Mouse (Mus musculus): ENCODE results near the gene Pbx1. TPM values are rescaled to one million over a fixed set of nuclear protein-coding genes. Genes with fewer than 3 reads are reported as not detected.

Gene Pbx1
- total RNA-seq, 1 experiment: 10.0 TPM

DNA sequence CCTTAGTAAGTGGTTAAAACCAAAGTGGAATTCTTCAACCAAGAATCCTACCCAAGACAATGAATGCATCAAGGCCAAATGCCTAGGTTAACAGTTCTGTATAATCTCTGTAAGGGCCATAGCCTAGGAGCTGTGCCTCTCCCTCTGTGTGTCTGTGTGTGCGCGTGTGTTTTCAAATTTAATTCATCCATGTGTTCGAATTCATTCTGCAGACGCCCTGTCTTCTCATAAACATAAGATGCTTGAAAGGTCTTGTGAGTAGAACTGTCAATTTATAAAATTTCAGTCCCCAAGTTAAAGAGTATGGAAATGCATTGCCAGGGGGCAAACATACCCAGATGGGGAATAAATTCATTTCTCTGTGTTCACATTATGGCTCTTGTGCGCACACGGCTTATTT is 3.8 kb downstream of the Pbx1 start:
- Histone ChIP-seq H3K27ac (ENCODE audit: insufficient read depth, low read depth, low read length, poor library complexity, severe bottlenecking) (no peak overlapping the region), H3K4me1 (ENCODE audit: control insufficient read depth in 2 of 2, insufficient read depth in 2 of 2, low read length in 2 of 2, poor library complexity in 1 of 2) (0 out of 4 replicates have a peak, but pooled peaks cover 0 to 1% of the 10 kb centered on the region in 2 experiments), H3K4me3 (ENCODE audit: insufficient read depth in 1 of 2, low read depth in 1 of 2, low read length in 2 of 2, poor library complexity in 1 of 2, severe bottlenecking in 1 of 2) (no peak overlapping the region), H3K9me3 (ENCODE audit: control insufficient read depth, insufficient read depth, low read depth, low read length) (no peaks in the 10 kb centered on the region), H3K36me3 (ENCODE audit: control insufficient read depth, insufficient read depth, low read length, poor library complexity, severe bottlenecking) (no peaks in the 10 kb centered on the region), H3K9ac (ENCODE audit: insufficient read depth, low read depth, low read length, poor library complexity, severe bottlenecking) (no peak overlapping the region)
- TF ChIP-seq ZC3H11A (IDR thresholded peaks at IDR 0.05; ENCODE audit: borderline replicate concordance, low read depth, low read length) (no peak), CHD2 (IDR thresholded peaks at IDR 0.05; ENCODE audit: low read depth, low read length) (no peak), HCFC1 (IDR thresholded peaks at IDR 0.05; ENCODE audit: borderline replicate concordance, insufficient read depth, low read length) (no peak), ZNF384 (IDR thresholded peaks at IDR 0.05; ENCODE audit: low read depth, low read length) (no peak), MAFK (IDR thresholded peaks at IDR 0.05; ENCODE audit: insufficient read depth, low read depth, low read length) (no peak)
- in situ Hi-C loops (cut with MboI; ENCODE audit: low sequenced_read_pairs in 2 of 2, unreplicated experiment in 2 of 2): no loop called here
- no peak for DNase-seq (ENCODE audit: low read depth, low spot score)

DNA sequence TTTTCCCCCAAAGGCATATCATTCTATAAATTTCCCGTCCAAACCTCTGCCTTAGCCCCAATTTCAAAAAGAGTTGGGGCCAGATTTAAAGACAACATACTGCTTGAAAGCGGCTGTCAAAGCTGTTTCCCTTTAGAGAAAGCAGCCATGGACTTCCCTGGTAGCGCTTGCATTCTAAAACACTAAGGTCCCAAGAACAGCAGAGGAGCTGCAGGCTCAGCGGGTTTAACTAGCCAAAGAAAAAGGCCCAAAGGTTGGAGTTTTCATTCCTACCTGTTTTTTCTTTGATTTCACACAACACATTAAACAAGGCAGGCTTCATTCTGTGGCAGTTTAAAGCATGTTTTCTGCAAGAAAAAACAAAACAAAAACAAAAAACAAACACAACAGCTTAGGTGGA is 4.5 kb downstream of the Pbx1 start:
- H3K36me3 ChIP-seq (ENCODE audit: control insufficient read depth, insufficient read depth, low read length, poor library complexity, severe bottlenecking): no peaks in the 10 kb centered on the region
- TF ChIP-seq HCFC1 (IDR thresholded peaks at IDR 0.05; ENCODE audit: borderline replicate concordance, insufficient read depth, low read length) (no peak), ZC3H11A (IDR thresholded peaks at IDR 0.05; ENCODE audit: borderline replicate concordance, low read depth, low read length) (no peak), MAFK (IDR thresholded peaks at IDR 0.05; ENCODE audit: insufficient read depth, low read depth, low read length) (no peak), CHD2 (IDR thresholded peaks at IDR 0.05; ENCODE audit: low read depth, low read length) (no peak), ZNF384 (IDR thresholded peaks at IDR 0.05; ENCODE audit: low read depth, low read length) (no peak)
- DNase-seq (ENCODE audit: low read depth, low spot score): no peak
- no peak overlapping the region for H3K27ac ChIP-seq (ENCODE audit: insufficient read depth, low read depth, low read length, poor library complexity, severe bottlenecking)
- H3K4me3 ChIP-seq (ENCODE audit: insufficient read depth in 1 of 2, low read depth in 1 of 2, low read length in 2 of 2, poor library complexity in 1 of 2, severe bottlenecking in 1 of 2): no peak overlapping the region
- no peaks in the 10 kb centered on the region for H3K9me3 ChIP-seq (ENCODE audit: control insufficient read depth, insufficient read depth, low read depth, low read length)
- no peaks in the 10 kb centered on the region for H3K4me1 ChIP-seq (ENCODE audit: control insufficient read depth in 2 of 2, insufficient read depth in 2 of 2, low read length in 2 of 2, poor library complexity in 1 of 2)
- no peak overlapping the region for H3K9ac ChIP-seq (ENCODE audit: insufficient read depth, low read depth, low read length, poor library complexity, severe bottlenecking)
- in situ Hi-C loops (cut with MboI; ENCODE audit: low sequenced_read_pairs in 2 of 2, unreplicated experiment in 2 of 2): no loop called here

DNA sequence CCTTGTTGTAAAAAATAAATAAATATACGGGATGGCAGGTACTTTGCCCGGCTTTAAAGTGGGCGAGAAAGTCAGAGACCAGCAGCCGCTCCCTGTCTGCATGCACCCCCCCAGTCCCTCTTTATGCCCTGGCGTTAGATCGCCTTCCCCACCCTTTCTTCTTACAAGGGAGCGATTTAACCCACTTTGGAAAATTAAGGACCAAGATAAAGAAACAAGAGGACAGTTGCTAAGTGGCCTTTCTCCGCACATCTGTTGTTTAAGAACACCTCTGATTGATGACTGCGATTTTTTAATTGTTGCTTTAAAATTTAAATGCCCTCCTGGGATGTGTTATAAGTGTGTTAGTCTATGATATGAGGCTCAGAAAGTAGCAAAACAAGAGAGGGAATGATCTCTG is 5.2 kb downstream of the Pbx1 start:
- Histone ChIP-seq H3K4me1 (ENCODE audit: control insufficient read depth in 2 of 2, insufficient read depth in 2 of 2, low read length in 2 of 2, poor library complexity in 1 of 2) (no peaks in the 10 kb centered on the region), H3K36me3 (ENCODE audit: control insufficient read depth, insufficient read depth, low read length, poor library complexity, severe bottlenecking) (no peaks in the 10 kb centered on the region), H3K4me3 (ENCODE audit: insufficient read depth in 1 of 2, low read depth in 1 of 2, low read length in 2 of 2, poor library complexity in 1 of 2, severe bottlenecking in 1 of 2) (no peak overlapping the region), H3K27ac (ENCODE audit: insufficient read depth, low read depth, low read length, poor library complexity, severe bottlenecking) (no peak overlapping the region), H3K9ac (ENCODE audit: insufficient read depth, low read depth, low read length, poor library complexity, severe bottlenecking) (no peak overlapping the region), H3K9me3 (ENCODE audit: control insufficient read depth, insufficient read depth, low read depth, low read length) (no peaks in the 10 kb centered on the region)
- DNase-seq (ENCODE audit: low read depth, low spot score): no peak
- in situ Hi-C loops (cut with MboI; ENCODE audit: low sequenced_read_pairs in 2 of 2, unreplicated experiment in 2 of 2): no loop called here
- no peak for TF ChIP-seq CHD2 (IDR thresholded peaks at IDR 0.05; ENCODE audit: low read depth, low read length)
- no peak for TF ChIP-seq HCFC1 (IDR thresholded peaks at IDR 0.05; ENCODE audit: borderline replicate concordance, insufficient read depth, low read length)
- no peak for TF ChIP-seq ZNF384 (IDR thresholded peaks at IDR 0.05; ENCODE audit: low read depth, low read length)
- no peak for TF ChIP-seq MAFK (IDR thresholded peaks at IDR 0.05; ENCODE audit: insufficient read depth, low read depth, low read length)
- TF ChIP-seq ZC3H11A (IDR thresholded peaks at IDR 0.05; ENCODE audit: borderline replicate concordance, low read depth, low read length): no peak

DNA sequence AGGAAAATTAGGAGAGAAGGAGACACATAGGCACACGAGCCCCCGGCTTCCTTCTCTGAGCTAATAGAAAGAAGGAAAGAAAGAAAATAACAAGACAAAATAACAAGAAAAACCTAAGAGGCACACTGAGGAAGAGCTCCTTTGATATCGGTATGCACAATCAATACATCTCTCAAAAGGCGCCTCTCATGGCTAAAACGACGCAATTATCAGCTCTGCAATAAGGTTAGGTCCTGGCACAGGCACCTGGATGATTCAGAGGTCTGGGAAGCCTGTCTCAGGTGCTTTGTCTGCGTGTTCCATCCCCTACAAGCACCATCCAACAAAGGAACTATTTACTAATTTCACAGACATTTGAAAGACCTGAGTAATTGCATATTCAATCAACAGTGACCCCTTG is 5.8 kb downstream of the Pbx1 start:
- TF ChIP-seq CHD2 (IDR thresholded peaks at IDR 0.05; ENCODE audit: low read depth, low read length) (no peak), ZNF384 (IDR thresholded peaks at IDR 0.05; ENCODE audit: low read depth, low read length) (no peak), MAFK (IDR thresholded peaks at IDR 0.05; ENCODE audit: insufficient read depth, low read depth, low read length) (no peak), HCFC1 (IDR thresholded peaks at IDR 0.05; ENCODE audit: borderline replicate concordance, insufficient read depth, low read length) (no peak), ZC3H11A (IDR thresholded peaks at IDR 0.05; ENCODE audit: borderline replicate concordance, low read depth, low read length) (no peak)
- no peak overlapping the region for H3K9ac ChIP-seq (ENCODE audit: insufficient read depth, low read depth, low read length, poor library complexity, severe bottlenecking)
- no peak for DNase-seq (ENCODE audit: low read depth, low spot score)
- H3K9me3 ChIP-seq (ENCODE audit: control insufficient read depth, insufficient read depth, low read depth, low read length): no peaks in the 10 kb centered on the region
- in situ Hi-C loops (cut with MboI; ENCODE audit: low sequenced_read_pairs in 2 of 2, unreplicated experiment in 2 of 2): no loop called here
- H3K27ac ChIP-seq (ENCODE audit: insufficient read depth, low read depth, low read length, poor library complexity, severe bottlenecking): no peak overlapping the region
- H3K4me1 ChIP-seq (ENCODE audit: control insufficient read depth in 2 of 2, insufficient read depth in 2 of 2, low read length in 2 of 2, poor library complexity in 1 of 2): no peaks in the 10 kb centered on the region
- H3K36me3 ChIP-seq (ENCODE audit: control insufficient read depth, insufficient read depth, low read length, poor library complexity, severe bottlenecking): no peaks in the 10 kb centered on the region
- H3K4me3 ChIP-seq (ENCODE audit: insufficient read depth in 1 of 2, low read depth in 1 of 2, low read length in 2 of 2, poor library complexity in 1 of 2, severe bottlenecking in 1 of 2): no peak overlapping the region

Measured in ES-E14 (cell line).